Mouse (Mus musculus) cerebellum, postnatal 14 days (tissue): ENCODE results near the gene Lrrc49.

Source experiments
- DNase-seq, 2 experiments: peaks; one replicate each; pipeline ENCODE4 v3.0.0; 2021; ENCODE audit warnings: mixed read lengths in 2 of 2

Gene Lrrc49

GRCm38 (mm10) chr9:60687891-60688324 is at the start of gene Lrrc49:
Gene Lrrc49, minus strand, starts transcription at chr9:60688158.
- peak; percentile 94 to 96 for DNase-seq

GRCm38 (mm10) chr9:60734321-60734720 is 46.4 kb upstream of the Lrrc49 start:
- no peak for DNase-seq

- no peak for DNase-seq
Observed at GRCm38 (mm10) chr9:60724968-60725367, 37.0 kb upstream of the Lrrc49 start.

GRCm38 (mm10) chr9:60719687-60720086 is 31.7 kb upstream of the Lrrc49 start:
- DNase-seq = no peak

- DNase-seq = peak; percentile 77 to 81
Observed at GRCm38 (mm10) chr9:60718284-60718683, 30.3 kb upstream of the Lrrc49 start.

- DNase-seq = peak in 1 of 2 experiments; percentile 26
Observed at GRCm38 (mm10) chr9:60715828-60716227, 27.9 kb upstream of the Lrrc49 start.

GRCm38 (mm10) chr9:60715271-60715670 is 27.3 kb upstream of the Lrrc49 start:
- peak in 1 of 2 experiments; percentile 23 for DNase-seq

- peak; percentile 47 to 65 for DNase-seq
Observed at GRCm38 (mm10) chr9:60714191-60714590, 26.2 kb upstream of the Lrrc49 start.

GRCm38 (mm10) chr9:60713616-60714015 is 25.7 kb upstream of the Lrrc49 start:
- peak in 1 of 2 experiments; percentile 28 for DNase-seq

- peak; percentile 84 to 85 for DNase-seq
Observed at GRCm38 (mm10) chr9:60712771-60713541, 25.0 kb upstream of the Lrrc49 start, which contains the start of gene Larp6. Gene Larp6, plus strand, starts transcription at chr9:60712989.

GRCm38 (mm10) chr9:60712011-60712410 is 24.1 kb upstream of the Lrrc49 start:
- peak; percentile 35 to 60 for DNase-seq

GRCm38 (mm10) chr9:60709721-60710120 is 21.8 kb upstream of the Lrrc49 start:
- no peak for DNase-seq

- DNase-seq = no peak
Observed at GRCm38 (mm10) chr9:60708606-60709005, 20.6 kb upstream of the Lrrc49 start.

GRCm38 (mm10) chr9:60707594-60707993 is 19.6 kb upstream of the Lrrc49 start:
- no peak for DNase-seq

- no peak for DNase-seq
Observed at GRCm38 (mm10) chr9:60699581-60700231, 11.7 kb upstream of the Lrrc49 start.

GRCm38 (mm10) chr9:60696271-60696985 is 8.5 kb upstream of the Lrrc49 start:
- DNase-seq = no peak

- peak in 1 of 2 experiments; percentile 76 for DNase-seq
Observed at GRCm38 (mm10) chr9:60693986-60694385, 6.0 kb upstream of the Lrrc49 start.

GRCm38 (mm10) chr9:60692624-60693023 is 4.7 kb upstream of the Lrrc49 start:
- no peak for DNase-seq

GRCm38 (mm10) chr9:60687415-60687814 is 543 bp downstream of the Lrrc49 start:
- DNase-seq = no peak

- no peak for DNase-seq
Observed at GRCm38 (mm10) chr9:60682753-60683152, 5.2 kb downstream of the Lrrc49 start.

GRCm38 (mm10) chr9:60681005-60681404 is 7.0 kb downstream of the Lrrc49 start:
- DNase-seq = peak in 1 of 2 experiments; percentile 49

GRCm38 (mm10) chr9:60678913-60679312 is 9.0 kb downstream of the Lrrc49 start:
- no peak for DNase-seq

- DNase-seq = no peak
Observed at GRCm38 (mm10) chr9:60676429-60676828, 11.5 kb downstream of the Lrrc49 start.
